42 mouse cellular contexts compared by ENCODE assay signal in genomic region chr3:36501546-36501945, GRCm38 (mm10). TPM values are rescaled to one million over a fixed set of nuclear protein-coding genes. Genes with fewer than 3 reads are reported as not detected.
"Had no signal": no experiment of that assay in that cellular context is flagged by ENCODE, and none has a peak within 500 bp of the region (broad histone marks: within the 10 kb centered on the region; RNA-seq: fewer than 3 reads in every experiment).

No protein-coding gene starts in this region.

- H3K27me3 ChIP-seq: limb, embryonic 12.5 days; limb, embryonic 13.5 days; limb, embryonic 15.5 days; liver, embryonic 13.5 days; liver, embryonic 15.5 days; lung, embryonic 15.5 days; midbrain, embryonic 12.5 days; midbrain, embryonic 15.5 days had no signal

- H3K36me3 ChIP-seq: limb, embryonic 10.5 days; limb, embryonic 12.5 days; limb, embryonic 13.5 days; limb, embryonic 15.5 days; liver, embryonic 12.5 days; liver, embryonic 13.5 days; liver, embryonic 15.5 days; lung, embryonic 15.5 days; midbrain, embryonic 10.5 days; midbrain, embryonic 12.5 days; midbrain, embryonic 13.5 days; midbrain, embryonic 15.5 days had no signal

- H3K9me3 ChIP-seq: limb, embryonic 10.5 days; limb, embryonic 12.5 days; limb, embryonic 13.5 days; limb, embryonic 15.5 days; liver, embryonic 12.5 days; liver, embryonic 13.5 days; liver, embryonic 15.5 days; lung, embryonic 15.5 days; midbrain, embryonic 10.5 days; midbrain, embryonic 12.5 days; midbrain, embryonic 13.5 days; midbrain, embryonic 15.5 days had no signal

- ATAC-seq: liver, embryonic 12.5 days; liver, postnatal 0 days; lung, postnatal 0 days; midbrain, embryonic 13.5 days; midbrain, embryonic 15.5 days; midbrain, embryonic 16.5 days had no signal

- H3K9ac ChIP-seq: limb, embryonic 12.5 days; limb, embryonic 13.5 days; limb, embryonic 15.5 days; liver, embryonic 12.5 days; liver, embryonic 13.5 days; liver, embryonic 14.5 days; liver, embryonic 15.5 days; liver, postnatal 0 days; lung, embryonic 14.5 days; lung, embryonic 15.5 days; midbrain, embryonic 12.5 days; midbrain, embryonic 13.5 days; midbrain, embryonic 15.5 days had no signal

- DNase-seq: left cerebral cortex, postnatal 4 days; liver; liver, embryonic 13.5 days; liver, postnatal 0 days; lung, adult 18-20 months; lung, adult 2 months; lung, embryonic 14.5 days; lung, postnatal 10 days; lung, postnatal 14 days; lung, postnatal 36 days; lung, postnatal 4 days; midbrain, embryonic 14.5 days had no signal

- H3K4me2 ChIP-seq: limb, embryonic 12.5 days; limb, embryonic 13.5 days; limb, embryonic 15.5 days; liver, embryonic 11.5 days; liver, embryonic 12.5 days; liver, embryonic 13.5 days; liver, embryonic 15.5 days; lung, embryonic 14.5 days; lung, embryonic 15.5 days; midbrain, embryonic 11.5 days; midbrain, embryonic 12.5 days; midbrain, embryonic 13.5 days; midbrain, embryonic 15.5 days had no signal

- H3K27ac ChIP-seq: limb, embryonic 10.5 days; limb, embryonic 12.5 days; limb, embryonic 13.5 days; limb, embryonic 15.5 days; liver, embryonic 12.5 days; liver, embryonic 13.5 days; liver, embryonic 14.5 days; liver, embryonic 15.5 days; lung, embryonic 15.5 days; macrophage; midbrain, embryonic 10.5 days; midbrain, embryonic 12.5 days; midbrain, embryonic 13.5 days; midbrain, embryonic 15.5 days had no signal

- H3K4me1 ChIP-seq: limb, embryonic 10.5 days; limb, embryonic 12.5 days; liver, embryonic 12.5 days; liver, embryonic 13.5 days; liver, embryonic 15.5 days had no signal

- H3K4me3 ChIP-seq: limb, embryonic 10.5 days; limb, embryonic 12.5 days; limb, embryonic 13.5 days; limb, embryonic 15.5 days; liver, embryonic 12.5 days; liver, embryonic 13.5 days; liver, embryonic 15.5 days; lung, embryonic 15.5 days; megakaryocyte, embryonic 14.5 days; midbrain, embryonic 10.5 days; midbrain, embryonic 12.5 days; midbrain, embryonic 13.5 days; midbrain, embryonic 15.5 days; myocyte had no signal

RNA-seq across cellular contexts. Expression of gene Gm11549, which starts 20.1 kb away (rescaled TPM):
- total RNA-seq: liver, adult 2 months; megakaryocyte progenitor cell, adult 5-6 weeks; megakaryocyte, adult 5-6 weeks; megakaryocyte-erythroid progenitor cell, adult 5-6 weeks; monocyte, adult 5-6 weeks had no signal
- polyA plus RNA-seq: limb, embryonic 10.5 days; limb, embryonic 11.5 days; liver, adult 2 months; liver, embryonic 11.5 days; liver, embryonic 12.5 days; liver, embryonic 13.5 days; liver, embryonic 15.5 days; liver, embryonic 16.5 days; liver, postnatal 0 days; lung, postnatal 0 days; macrophage; myocyte had no signal

RNA-seq across cellular contexts. Expression of gene 1810062G17Rik, which starts 25.8 kb away (rescaled TPM):
- total RNA-seq: left cerebral cortex, postnatal 25 days; left cerebral cortex, postnatal 36 days; left cerebral cortex, postnatal 4 days; megakaryocyte-erythroid progenitor cell, adult 5-6 weeks; midbrain, postnatal 0 days; monocyte, adult 5-6 weeks had no signal
- polyA plus RNA-seq: macrophage; midbrain, embryonic 12.5 days; neural tube, embryonic 11.5 days had no signal
